Mouse (Mus musculus): ENCODE data around the gene Lrtm2. TPM values are rescaled to one million over a fixed set of nuclear protein-coding genes. Genes with fewer than 3 reads are reported as not detected.

Gene Lrtm2
- 0.20 and 0.29 TPM in 2 replicates for polyA plus RNA-seq (2015; fragmentation: Nextera tagmentation; extraction: Ambion mirVana)

DNA sequence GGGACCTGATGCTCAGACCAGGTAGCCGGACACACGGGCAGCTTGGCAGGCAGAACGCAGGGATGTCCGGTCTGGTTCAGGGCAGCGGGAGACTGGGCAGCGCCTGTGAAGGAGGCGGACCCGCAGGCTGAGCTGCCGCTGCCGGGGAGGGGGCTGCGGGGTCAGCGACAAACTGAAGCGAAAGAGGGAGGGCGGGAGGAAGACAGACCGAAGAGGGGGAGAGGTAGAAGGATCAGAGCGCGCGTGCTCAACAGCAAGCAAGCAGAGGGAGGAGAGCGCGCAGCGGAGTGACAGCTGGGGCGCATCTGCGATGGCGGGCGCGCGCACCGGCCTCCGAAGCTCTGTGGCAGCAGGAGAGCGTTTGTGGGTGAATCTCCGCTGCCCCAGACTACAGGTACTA is at the start of gene Lrtm2:
Gene Lrtm2 (minus strand): TSS at position 261 of the 400 bp plus-strand sequence.
- 2% methylated on average over 29 of the region's 31 CpGs for WGBS
- ATAC-seq (no peak), DNase-seq (ENCODE audit: low spot score) (peak; percentile 29)
- H3K4me2 ChIP-seq (replicated peaks; ENCODE audit: low read depth, low read length): peak within 1 kb of the TSS; percentile 38
- peaks cover 26% of the 10 kb centered on the region for H3K27me3 ChIP-seq (replicated peaks; ENCODE audit: insufficient read depth, low read length)
- no peak within 1 kb of the TSS for H3K27ac ChIP-seq (ENCODE audit: low read length)
- no peaks in the 10 kb centered on the region for H3K36me3 ChIP-seq (ENCODE audit: insufficient read depth, low read length)
- no peak for TF ChIP-seq CTCF (IDR thresholded peaks at IDR 0.05)
- peak within 1 kb of the TSS; percentile 16; the same call in 1 of the 2 replicates for H3K4me3 ChIP-seq (ENCODE audit: low read depth, low read length)
- H3K9ac ChIP-seq (replicated peaks; ENCODE audit: low read depth): no peak within 1 kb of the TSS
- H3K4me1 ChIP-seq (ENCODE audit: insufficient read depth, low read depth, low read length): peaks cover 4% of the 10 kb centered on the region; the same call in 1 of the 2 replicates
- H3K9me3 ChIP-seq (ENCODE audit: low read length): no peaks in the 10 kb centered on the region

DNA sequence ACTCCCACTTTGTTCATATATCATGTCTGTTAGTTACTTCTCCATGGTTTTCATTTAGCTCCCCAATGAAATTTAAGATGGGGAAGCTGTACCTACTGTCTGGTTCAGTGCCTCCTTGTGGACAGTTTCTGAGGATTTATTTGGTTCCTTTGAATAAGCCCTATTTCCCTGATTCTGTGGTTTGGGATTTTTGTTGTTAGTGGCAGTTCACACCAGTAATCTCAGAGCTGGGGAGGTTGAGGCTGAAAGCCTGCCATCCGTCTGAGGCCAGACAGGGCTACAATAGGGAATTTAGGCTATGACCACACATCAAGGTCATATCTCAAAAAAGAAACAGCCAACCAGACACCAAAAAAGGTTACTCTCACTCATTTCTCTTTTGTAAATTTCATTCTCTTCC is 48.1 kb upstream of the Lrtm2 start:
- no peak overlapping the region for H3K9ac ChIP-seq (replicated peaks; ENCODE audit: low read depth)
- no peak for ATAC-seq
- H3K27me3 ChIP-seq (replicated peaks; ENCODE audit: insufficient read depth, low read length): no peaks in the 10 kb centered on the region
- no peak for TF ChIP-seq EP300 (IDR thresholded peaks at IDR 0.05)
- peak; percentile 28; the same call in 1 of the 2 replicates for TF ChIP-seq CTCF (IDR thresholded peaks at IDR 0.05)
- no peak for DNase-seq (ENCODE audit: low spot score)
- no peaks in the 10 kb centered on the region for H3K9me3 ChIP-seq (ENCODE audit: low read length)
- 84% methylated on average over 1 of the region's 1 CpGs for WGBS
- H3K4me1 ChIP-seq (ENCODE audit: insufficient read depth, low read depth, low read length): peaks cover 7% of the 10 kb centered on the region; the same call in 1 of the 2 replicates
- no peaks in the 10 kb centered on the region for H3K36me3 ChIP-seq (ENCODE audit: insufficient read depth, low read length)
- no peak overlapping the region for H3K27ac ChIP-seq (ENCODE audit: low read length)
- H3K4me3 ChIP-seq (ENCODE audit: low read depth, low read length): no peak overlapping the region
- H3K4me2 ChIP-seq (replicated peaks; ENCODE audit: low read depth, low read length): no peak overlapping the region

DNA sequence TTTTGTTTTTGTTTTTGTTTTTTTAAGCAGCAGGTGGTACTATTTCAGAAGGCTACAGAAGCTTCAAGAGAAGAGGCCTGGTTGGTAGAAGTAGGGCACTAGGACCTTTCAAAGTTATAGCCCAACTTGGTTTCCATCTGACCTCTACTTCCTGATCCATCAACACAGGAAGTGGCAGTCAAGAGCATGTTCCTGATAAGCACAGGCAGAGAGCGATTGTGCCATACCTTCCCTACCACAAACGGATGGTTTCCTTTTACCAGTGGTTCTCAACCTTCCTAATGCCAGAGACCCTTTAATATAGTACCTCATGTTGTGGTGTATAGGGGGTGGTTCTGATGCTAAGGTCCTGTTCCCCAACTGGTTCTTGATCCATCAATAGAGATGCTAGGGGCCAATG is 47.0 kb upstream of the Lrtm2 start:
- DNase-seq (ENCODE audit: low spot score): peak; percentile 85
- Histone ChIP-seq H3K4me2 (replicated peaks; ENCODE audit: low read depth, low read length) (no peak overlapping the region), H3K4me3 (ENCODE audit: low read depth, low read length) (no peak overlapping the region), H3K36me3 (ENCODE audit: insufficient read depth, low read length) (no peaks in the 10 kb centered on the region), H3K4me1 (ENCODE audit: insufficient read depth, low read depth, low read length) (peaks cover 11% of the 10 kb centered on the region; the same call in 1 of the 2 replicates), H3K27ac (ENCODE audit: low read length) (peak overlapping the region; percentile 34; the same call in 1 of the 2 replicates), H3K9ac (replicated peaks; ENCODE audit: low read depth) (no peak overlapping the region), H3K27me3 (replicated peaks; ENCODE audit: insufficient read depth, low read length) (no peaks in the 10 kb centered on the region), H3K9me3 (ENCODE audit: low read length) (no peaks in the 10 kb centered on the region)
- ATAC-seq: peak; percentile 72
- TF ChIP-seq EP300 (IDR thresholded peaks at IDR 0.05) (peak; percentile 72), CTCF (IDR thresholded peaks at IDR 0.05) (no peak)
- WGBS: 6% methylated on average over 2 of the region's 2 CpGs

DNA sequence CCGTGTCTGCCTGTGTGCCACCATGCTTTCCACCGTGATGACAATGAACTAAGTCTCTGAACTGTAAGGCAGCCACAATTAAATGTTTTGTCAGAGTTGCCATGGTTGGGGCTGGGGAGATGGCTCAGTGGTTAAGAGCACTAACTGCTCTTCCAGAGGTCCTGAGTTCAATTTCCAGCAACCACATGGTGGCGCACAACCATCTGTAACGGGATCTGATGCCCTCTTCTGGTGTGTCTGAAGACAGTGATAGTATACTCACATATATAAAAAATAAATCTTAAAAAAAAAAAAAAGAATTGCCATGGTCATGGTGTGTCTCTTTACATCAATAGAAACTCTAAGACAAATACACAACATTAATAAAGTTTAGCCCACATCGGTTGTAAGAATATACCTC is 44.5 kb upstream of the Lrtm2 start:
- H3K9ac ChIP-seq (replicated peaks; ENCODE audit: low read depth): no peak overlapping the region
- H3K4me2 ChIP-seq (replicated peaks; ENCODE audit: low read depth, low read length): no peak overlapping the region
- H3K36me3 ChIP-seq (ENCODE audit: insufficient read depth, low read length): no peaks in the 10 kb centered on the region
- no peak overlapping the region for H3K4me3 ChIP-seq (ENCODE audit: low read depth, low read length)
- no peaks in the 10 kb centered on the region for H3K9me3 ChIP-seq (ENCODE audit: low read length)
- ATAC-seq: no peak
- no peak for TF ChIP-seq EP300 (IDR thresholded peaks at IDR 0.05)
- TF ChIP-seq CTCF (IDR thresholded peaks at IDR 0.05): peak; percentile 42
- DNase-seq (ENCODE audit: low spot score): no peak
- no peaks in the 10 kb centered on the region for H3K27me3 ChIP-seq (replicated peaks; ENCODE audit: insufficient read depth, low read length)
- WGBS: 70% methylated on average over 5 of the region's 5 CpGs
- H3K27ac ChIP-seq (ENCODE audit: low read length): no peak overlapping the region
- H3K4me1 ChIP-seq (ENCODE audit: insufficient read depth, low read depth, low read length): peaks cover 11% of the 10 kb centered on the region; the same call in 1 of the 2 replicates

DNA sequence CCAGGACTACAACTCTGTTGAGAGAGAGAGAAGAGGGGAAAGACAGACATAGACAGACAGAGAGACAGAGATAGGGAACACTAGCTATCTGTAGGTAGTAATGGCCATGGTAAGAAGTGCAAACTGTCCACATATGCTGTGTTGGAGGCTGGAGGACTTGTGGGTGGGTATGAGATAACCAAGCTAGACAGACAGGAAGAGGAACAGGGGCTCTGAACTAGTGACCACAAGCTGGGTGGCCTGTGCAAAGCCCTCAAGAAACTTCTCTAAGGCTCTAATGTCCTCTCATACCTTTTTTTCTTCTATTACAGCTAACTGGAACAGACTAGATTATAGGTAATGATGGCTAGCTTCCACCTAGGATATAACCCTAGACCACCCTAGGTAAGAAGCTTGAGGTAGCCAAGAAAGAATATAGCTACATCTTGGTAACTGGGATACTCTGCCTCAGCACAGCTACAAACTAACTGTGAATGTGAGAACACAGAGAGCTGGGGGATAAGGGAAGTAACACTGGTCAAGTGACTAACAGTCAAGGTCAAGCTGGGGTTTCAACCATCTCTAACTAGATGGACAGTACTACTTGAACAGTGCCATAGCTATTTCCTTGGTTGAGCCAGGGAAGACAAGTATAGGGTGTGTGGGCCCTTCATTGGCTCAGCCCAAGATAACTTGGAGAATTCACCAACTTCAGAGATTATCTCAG is 42.6 kb upstream of the Lrtm2 start:
- Histone ChIP-seq H3K4me3 (ENCODE audit: low read depth, low read length) (no peak overlapping the region), H3K36me3 (ENCODE audit: insufficient read depth, low read length) (no peaks in the 10 kb centered on the region; the same call in 1 of the 2 replicates), H3K4me1 (ENCODE audit: insufficient read depth, low read depth, low read length) (peaks cover 11% of the 10 kb centered on the region; the same call in 1 of the 2 replicates), H3K27me3 (replicated peaks; ENCODE audit: insufficient read depth, low read length) (no peaks in the 10 kb centered on the region), H3K4me2 (replicated peaks; ENCODE audit: low read depth, low read length) (no peak overlapping the region), H3K9ac (replicated peaks; ENCODE audit: low read depth) (no peak overlapping the region), H3K27ac (ENCODE audit: low read length) (no peak overlapping the region), H3K9me3 (ENCODE audit: low read length) (no peaks in the 10 kb centered on the region)
- TF ChIP-seq CTCF (IDR thresholded peaks at IDR 0.05) (no peak), EP300 (IDR thresholded peaks at IDR 0.05) (no peak)
- ATAC-seq (no peak), DNase-seq (ENCODE audit: low spot score) (no peak)

DNA sequence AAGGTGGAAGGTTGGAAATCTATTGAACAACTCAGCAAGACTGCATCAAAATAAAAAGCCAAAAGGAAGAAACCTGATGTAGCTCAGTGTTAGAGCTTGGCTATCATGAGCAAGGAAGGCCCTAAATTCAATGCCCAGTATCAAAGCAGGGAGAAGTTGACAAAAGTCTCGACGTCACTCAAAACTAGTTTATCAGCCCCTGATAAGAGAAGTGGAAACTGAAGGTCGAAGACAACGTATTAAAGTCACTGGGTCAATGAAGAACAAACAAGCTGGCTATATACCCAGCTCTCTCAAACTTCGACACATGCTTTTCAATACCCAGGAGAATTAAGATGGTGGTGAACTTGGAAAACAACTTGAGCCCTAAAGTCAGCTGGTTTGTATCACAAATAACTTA is 41.7 kb upstream of the Lrtm2 start:
- no peak overlapping the region for H3K27ac ChIP-seq (ENCODE audit: low read length)
- no peaks in the 10 kb centered on the region for H3K9me3 ChIP-seq (ENCODE audit: low read length)
- no peak overlapping the region for H3K4me2 ChIP-seq (replicated peaks; ENCODE audit: low read depth, low read length)
- no peaks in the 10 kb centered on the region for H3K27me3 ChIP-seq (replicated peaks; ENCODE audit: insufficient read depth, low read length)
- no peaks in the 10 kb centered on the region; the same call in 1 of the 2 replicates for H3K36me3 ChIP-seq (ENCODE audit: insufficient read depth, low read length)
- H3K4me1 ChIP-seq (ENCODE audit: insufficient read depth, low read depth, low read length): peaks cover 4% of the 10 kb centered on the region; the same call in 1 of the 2 replicates
- no peak overlapping the region for H3K4me3 ChIP-seq (ENCODE audit: low read depth, low read length)
- H3K9ac ChIP-seq (replicated peaks; ENCODE audit: low read depth): no peak overlapping the region
- WGBS: 48% methylated on average over 5 of the region's 5 CpGs
- ATAC-seq (no peak), DNase-seq (ENCODE audit: low spot score) (no peak)
- no peak for TF ChIP-seq CTCF (IDR thresholded peaks at IDR 0.05)
- TF ChIP-seq EP300 (IDR thresholded peaks at IDR 0.05): no peak
